Mouse (Mus musculus): ENCODE measurements around the gene Camk1d. TPM values are rescaled to one million over a fixed set of nuclear protein-coding genes. Genes with fewer than 3 reads are reported as not detected.
"Not testable (repeated sequence)": the region's sequence is repeated elsewhere in the genome, so short reads cannot be mapped to it uniquely, and the experiment has no call there.

Camk1d gene
- polyA plus RNA-seq, 3 experiments from 2014 or later, result 8.0 to 13.0 (median 9.3) TPM

GRCm38 (mm10) chr2:5607920-5608841, 106.1 kb downstream of the Camk1d start:
- no peak for ATAC-seq

- ATAC-seq, result no peak
These were observed 108.5 kb downstream of the Camk1d start for GRCm38 (mm10) chr2:5605849-5606248.

GRCm38 (mm10) chr2:5602044-5602443, 112.3 kb downstream of the Camk1d start:
- no peak for ATAC-seq

- not testable (repeated sequence) for ATAC-seq
These were observed 113.1 kb downstream of the Camk1d start for GRCm38 (mm10) chr2:5601243-5601642.

GRCm38 (mm10) chr2:5600183-5600962, 113.9 kb downstream of the Camk1d start:
- ATAC-seq, result no peak

- no peak for ATAC-seq
These were observed 114.6 kb downstream of the Camk1d start for GRCm38 (mm10) chr2:5599713-5600112.

GRCm38 (mm10) chr2:5598533-5598932, 115.8 kb downstream of the Camk1d start:
- ATAC-seq, result no peak

- no peak for ATAC-seq
These were observed 117.4 kb downstream of the Camk1d start for GRCm38 (mm10) chr2:5596882-5597281.

- no peak for ATAC-seq
These were observed 118.7 kb downstream of the Camk1d start for GRCm38 (mm10) chr2:5595356-5596191.

- ATAC-seq, result no peak
These were observed 121.7 kb downstream of the Camk1d start for GRCm38 (mm10) chr2:5592461-5593136.

- no peak for ATAC-seq
These were observed 124.2 kb downstream of the Camk1d start for GRCm38 (mm10) chr2:5590074-5590473.

- ATAC-seq, result no peak
These were observed 125.2 kb downstream of the Camk1d start for GRCm38 (mm10) chr2:5589163-5589562.

- no peak for ATAC-seq
These were observed 125.9 kb downstream of the Camk1d start for GRCm38 (mm10) chr2:5588329-5588982.

GRCm38 (mm10) chr2:5584318-5585027, 129.8 kb downstream of the Camk1d start:
- no peak for ATAC-seq

GRCm38 (mm10) chr2:5579391-5579790, 134.9 kb downstream of the Camk1d start:
- no peak for ATAC-seq

- no peak for ATAC-seq
These were observed 136.8 kb downstream of the Camk1d start for GRCm38 (mm10) chr2:5577399-5578129.

GRCm38 (mm10) chr2:5572314-5573006, 141.9 kb downstream of the Camk1d start:
- no peak for ATAC-seq

GRCm38 (mm10) chr2:5566611-5567010, 147.7 kb downstream of the Camk1d start:
- no peak for ATAC-seq

GRCm38 (mm10) chr2:5563685-5564084, 150.6 kb downstream of the Camk1d start:
- no peak for ATAC-seq

Data from inflammation-experienced regulatory T-cells, adult 6 months (primary cell).